Mouse (Mus musculus) hindbrain, embryonic 12.5 days (tissue): ENCODE measurements around the gene Kif13a. TPM values are rescaled to one million over a fixed set of nuclear protein-coding genes. Genes with fewer than 3 reads are reported as not detected.

Experiments
- ATAC-seq: fragments of 200-750 bp; cut with Nextera tagmentation; 2 replicates; pipeline ENCODE4 v1.8.0; 2017; ENCODE audit warnings: moderate TSS enrichment; ENCODE audit not compliant: low FRiP score
- H3K27ac ChIP-seq: fragments of 300-500 bp; sonication (generic); 2 replicates; pipeline ENCODE4 v1.5.1; 2016; ENCODE audit warnings: mild to moderate bottlenecking
- H3K27me3 ChIP-seq: fragments of 300-500 bp; sonication (generic); 2 replicates; pipeline ENCODE4 v1.6.1; 2016; ENCODE audit warnings: mild to moderate bottlenecking
- H3K36me3 ChIP-seq: fragments of 300-500 bp; sonication (generic); 2 replicates; pipeline ENCODE4 v1.6.1; 2016; ENCODE audit warnings: mild to moderate bottlenecking
- H3K4me1 ChIP-seq: fragments of 300-500 bp; sonication (generic); 2 replicates; pipeline ENCODE4 v1.6.1; 2016
- H3K4me2 ChIP-seq: fragments of 300-500 bp; sonication (generic); replicated peaks from 2 replicates; pipeline ENCODE4 v1.6.1; 2016; ENCODE audit warnings: mild to moderate bottlenecking
- H3K4me3 ChIP-seq: fragments of 300-500 bp; sonication (generic); 2 replicates; pipeline ENCODE4 v1.5.1; 2016; ENCODE audit warnings: mild to moderate bottlenecking
- H3K9ac ChIP-seq: fragments of 300-500 bp; sonication (generic); 2 replicates; pipeline ENCODE4 v1.6.1; 2016; ENCODE audit warnings: mild to moderate bottlenecking, moderate library complexity
- H3K9me3 ChIP-seq: fragments of 300-500 bp; sonication (generic); replicated peaks from 2 replicates; pipeline ENCODE4 v1.6.1; 2016; ENCODE audit warnings: mild to moderate bottlenecking
- WGBS: fragments of 180-500 bp; shearing (Covaris S2); methylation state at CpG from one replicate; pipeline ENCODE4 v1.1.7; 2016; 5-methylcytosine and 5-hydroxymethylcytosine counted together
- polyA plus RNA-seq: library from polyadenylated mRNA; unstranded; fragments of >200 nt; fragmentation: Nextera tagmentation; extraction: Ambion mirVana; gene quantifications from 2 replicates; pipeline ENCODE4 v1.2.1, GENCODE M21; 2016

The Kif13a gene
- polyA plus RNA-seq, result 22.3 and 23.9 TPM in 2 replicates

DNA sequence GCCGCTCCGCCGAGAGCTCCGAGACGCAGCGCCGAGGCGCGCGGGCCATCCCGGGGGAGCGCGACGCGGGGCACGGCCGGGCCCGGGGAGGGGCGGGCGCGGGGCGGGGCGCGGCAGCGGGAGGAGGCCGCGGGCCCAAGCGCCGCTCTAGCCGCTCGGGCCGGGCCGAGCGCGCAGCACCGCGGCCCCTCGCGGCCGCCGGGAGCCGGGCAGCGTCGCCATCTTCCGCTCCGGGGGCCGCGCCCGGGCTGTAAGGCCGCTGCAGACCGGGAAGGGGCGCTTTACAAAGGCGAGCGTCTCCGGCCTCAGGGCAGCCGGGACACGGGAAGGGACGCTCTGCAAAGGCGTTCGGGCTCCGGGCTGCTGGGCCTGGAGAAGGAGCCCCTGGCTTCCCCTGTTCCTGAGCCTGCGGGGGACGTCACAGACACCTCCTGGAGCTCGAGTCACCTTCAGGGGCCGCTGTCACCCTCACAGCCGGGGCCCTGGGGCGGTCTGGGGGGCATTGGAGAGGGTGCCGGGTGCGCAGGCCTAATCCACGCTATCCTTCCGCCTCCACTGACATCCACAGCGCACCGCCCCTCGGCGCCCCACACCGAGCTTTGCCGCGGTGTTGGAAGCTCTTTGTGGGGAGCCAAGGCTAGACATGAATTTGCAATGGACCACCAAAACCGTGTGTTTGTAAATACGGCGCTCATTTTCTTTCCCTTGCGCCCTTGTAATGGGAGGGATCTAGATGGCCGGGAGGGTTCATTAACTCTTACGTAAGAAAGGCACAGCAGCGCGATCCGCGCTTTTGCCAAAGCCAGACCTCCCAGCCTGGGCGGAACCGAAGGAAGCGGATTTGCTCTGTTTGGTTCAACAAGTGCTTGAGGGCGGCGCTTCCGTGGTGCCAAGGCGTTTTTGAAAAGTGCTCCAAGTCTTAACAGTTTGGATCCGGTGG lies at the start of gene Kif13a:
Gene Kif13a, minus strand, starts transcription at position 149 of the 940 bp plus-strand sequence.
- Histone ChIP-seq H3K9ac (peak within 1 kb of the TSS; percentile 86), H3K4me3 (peak within 1 kb of the TSS; percentile 82), H3K27ac (peak within 1 kb of the TSS; percentile 98), H3K36me3 (peaks cover 9% of the 10 kb centered on the region; the same call in 1 of the 2 replicates), H3K9me3 (no peaks in the 10 kb centered on the region), H3K4me2 (peak within 1 kb of the TSS; percentile 68), H3K4me1 (peaks cover 26% of the 10 kb centered on the region), H3K27me3 (no peaks in the 10 kb centered on the region)
- WGBS, result under 1% methylated on average over 86 of the region's 96 CpGs
- ATAC-seq, result peak; percentile 82

DNA sequence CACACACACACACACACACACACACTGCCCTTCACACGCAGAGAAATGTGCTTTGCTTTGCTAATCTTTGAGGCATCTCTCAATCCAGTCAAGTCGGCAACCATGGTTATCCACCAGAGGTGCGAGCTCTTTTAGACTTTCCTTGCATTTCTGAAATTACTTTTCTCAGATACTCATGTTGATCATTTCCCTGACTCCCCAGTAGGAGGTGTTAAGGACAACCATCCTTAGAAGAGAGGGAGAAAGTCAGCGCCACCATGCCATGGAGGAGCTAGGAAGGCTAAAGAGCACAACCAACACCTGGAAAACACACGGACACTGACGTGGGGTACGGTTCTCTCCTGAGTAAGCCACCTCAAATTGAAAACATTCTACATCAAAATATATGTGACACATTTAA lies 46.9 kb upstream of the Kif13a start:
- Histone ChIP-seq H3K4me2 (no peak overlapping the region), H3K4me3 (no peak overlapping the region), H3K9me3 (no peaks in the 10 kb centered on the region), H3K27ac (peak overlapping the region; percentile 81; the same call in 1 of the 2 replicates), H3K9ac (no peak overlapping the region), H3K27me3 (no peaks in the 10 kb centered on the region), H3K36me3 (no peaks in the 10 kb centered on the region), H3K4me1 (peaks cover 9% of the 10 kb centered on the region)
- 95% methylated on average over 7 of the region's 7 CpGs for WGBS
- no peak for ATAC-seq

DNA sequence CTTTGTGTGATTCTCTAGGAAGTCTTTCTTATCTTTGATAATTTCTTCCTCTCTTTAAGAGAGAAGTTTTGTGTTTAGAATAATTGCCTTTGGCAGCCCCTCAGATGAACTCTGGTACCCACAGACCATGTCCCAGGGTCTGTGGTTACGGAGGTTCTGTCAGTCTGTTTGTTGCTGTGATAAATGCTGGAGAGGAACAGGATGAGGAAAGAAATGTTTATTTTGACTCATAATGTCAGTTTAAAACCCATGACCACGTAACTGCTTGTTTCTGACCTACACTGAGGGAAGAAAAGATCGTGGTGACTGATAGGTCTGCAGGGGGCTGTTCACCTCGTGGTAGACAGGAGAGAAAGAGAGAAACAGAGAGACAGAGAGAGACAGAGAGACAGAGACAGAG lies 46.3 kb upstream of the Kif13a start:
- Histone ChIP-seq H3K4me1 (peaks cover 9% of the 10 kb centered on the region), H3K4me2 (0 out of 2 replicates have a peak overlapping the region, but pooled peaks have one; percentile 47), H3K27ac (peak overlapping the region; percentile 81)

DNA sequence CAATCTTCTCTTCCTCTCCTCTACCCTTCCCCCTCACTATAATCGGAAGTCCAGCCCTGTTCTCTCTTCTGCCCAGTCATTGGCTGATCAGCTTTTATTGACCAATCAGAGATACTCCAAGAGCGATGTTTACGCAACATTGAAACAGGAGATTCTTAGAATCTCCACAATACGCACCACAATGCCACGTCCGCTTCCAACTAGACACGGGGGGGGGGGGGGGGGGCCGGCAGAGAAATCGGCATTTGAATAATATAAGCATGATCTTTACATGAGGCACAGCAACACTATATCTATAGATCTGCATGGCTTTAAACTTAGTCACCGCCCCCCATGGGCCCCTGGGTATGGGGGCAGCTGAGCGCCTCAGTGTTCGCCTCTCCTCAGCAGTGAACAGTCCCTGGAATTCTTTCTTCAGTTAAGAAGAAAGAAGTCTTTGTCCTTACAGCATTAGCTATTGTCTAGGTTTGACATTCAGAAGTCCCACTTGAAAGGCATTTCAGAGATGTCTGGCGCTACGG lies 45.4 kb upstream of the Kif13a start:
- H3K4me2 ChIP-seq, result peak overlapping the region; percentile 47
- no peaks in the 10 kb centered on the region for H3K9me3 ChIP-seq
- H3K4me3 ChIP-seq, result peak overlapping the region; percentile 35
- no peaks in the 10 kb centered on the region for H3K36me3 ChIP-seq
- peak; percentile 97 for ATAC-seq
- H3K9ac ChIP-seq, result peak overlapping the region; percentile 5; the same call in 1 of the 2 replicates
- H3K4me1 ChIP-seq, result peaks cover 9% of the 10 kb centered on the region
- 19% methylated on average over 14 of the region's 14 CpGs for WGBS
- H3K27me3 ChIP-seq, result no peaks in the 10 kb centered on the region
- H3K27ac ChIP-seq, result peak overlapping the region; percentile 81

More for the DNA sequence above, 46.3 kb upstream of the Kif13a start:
- Histone ChIP-seq H3K4me3 (no peak overlapping the region), H3K27me3 (no peaks in the 10 kb centered on the region), H3K9me3 (no peaks in the 10 kb centered on the region), H3K36me3 (no peaks in the 10 kb centered on the region), H3K9ac (no peak overlapping the region)
- whole genome bisulfite sequencing, result 29% methylated on average over 4 of the region's 4 CpGs
- ATAC-seq, result no peak

- no peak overlapping the region for H3K9ac ChIP-seq
- ATAC-seq, result no peak
Observed at GRCm38 (mm10) chr13:46970286-46970945, 40.7 kb upstream of the Kif13a start.

DNA sequence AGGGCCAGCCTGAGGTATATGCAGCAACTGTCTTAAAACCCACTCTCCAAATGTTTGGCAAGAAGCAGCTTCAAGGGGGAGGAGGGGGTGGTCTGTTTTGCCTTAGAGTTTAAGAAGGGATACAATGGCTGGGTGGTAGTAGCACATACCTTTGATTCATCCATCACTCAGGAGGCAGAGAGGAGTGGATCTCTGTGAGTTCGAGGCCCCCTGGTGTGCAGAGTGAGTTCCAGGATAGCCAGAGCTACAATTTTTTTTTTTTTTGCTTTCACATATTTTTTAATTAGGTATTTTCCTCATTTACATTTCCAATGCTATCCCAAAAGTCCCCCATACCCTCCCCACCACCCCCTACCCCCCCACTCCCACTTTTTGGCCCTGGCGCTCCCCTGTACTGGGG lies 39.0 kb upstream of the Kif13a start:
- H3K4me1 ChIP-seq, result peaks cover 5% of the 10 kb centered on the region; the same call in 1 of the 2 replicates
- H3K9me3 ChIP-seq, result no peaks in the 10 kb centered on the region
- no peak overlapping the region for H3K27ac ChIP-seq
- no peaks in the 10 kb centered on the region for H3K27me3 ChIP-seq
- no peak overlapping the region for H3K4me2 ChIP-seq
- 90% methylated on average over 2 of the region's 2 CpGs for WGBS
- H3K36me3 ChIP-seq, result no peaks in the 10 kb centered on the region
- no peak overlapping the region for H3K9ac ChIP-seq
- no peak for ATAC-seq
- no peak overlapping the region for H3K4me3 ChIP-seq

More at GRCm38 (mm10) chr13:46970286-46970945, 40.7 kb upstream of the Kif13a start:
- H3K4me1 ChIP-seq, result peaks cover 7% of the 10 kb centered on the region; the same call in 1 of the 2 replicates
- H3K27ac ChIP-seq, result no peak overlapping the region
- 82% methylated on average over 10 of the region's 10 CpGs for WGBS
- no peak overlapping the region for H3K4me2 ChIP-seq
- H3K36me3 ChIP-seq, result no peaks in the 10 kb centered on the region
- no peak overlapping the region for H3K4me3 ChIP-seq
- no peaks in the 10 kb centered on the region for H3K27me3 ChIP-seq
- H3K9me3 ChIP-seq, result no peaks in the 10 kb centered on the region

- H3K27ac ChIP-seq, result no peak overlapping the region
- no peak overlapping the region for H3K9ac ChIP-seq
- H3K9me3 ChIP-seq, result no peaks in the 10 kb centered on the region
- H3K4me1 ChIP-seq, result peaks cover 5% of the 10 kb centered on the region; the same call in 1 of the 2 replicates
- no peaks in the 10 kb centered on the region for H3K36me3 ChIP-seq
- no peak overlapping the region for H3K4me2 ChIP-seq
- H3K27me3 ChIP-seq, result no peaks in the 10 kb centered on the region
- 69% methylated on average over 4 of the region's 4 CpGs for WGBS
- no peak for ATAC-seq
- H3K4me3 ChIP-seq, result no peak overlapping the region
Observed at GRCm38 (mm10) chr13:46967308-46967707, 37.6 kb upstream of the Kif13a start.

DNA sequence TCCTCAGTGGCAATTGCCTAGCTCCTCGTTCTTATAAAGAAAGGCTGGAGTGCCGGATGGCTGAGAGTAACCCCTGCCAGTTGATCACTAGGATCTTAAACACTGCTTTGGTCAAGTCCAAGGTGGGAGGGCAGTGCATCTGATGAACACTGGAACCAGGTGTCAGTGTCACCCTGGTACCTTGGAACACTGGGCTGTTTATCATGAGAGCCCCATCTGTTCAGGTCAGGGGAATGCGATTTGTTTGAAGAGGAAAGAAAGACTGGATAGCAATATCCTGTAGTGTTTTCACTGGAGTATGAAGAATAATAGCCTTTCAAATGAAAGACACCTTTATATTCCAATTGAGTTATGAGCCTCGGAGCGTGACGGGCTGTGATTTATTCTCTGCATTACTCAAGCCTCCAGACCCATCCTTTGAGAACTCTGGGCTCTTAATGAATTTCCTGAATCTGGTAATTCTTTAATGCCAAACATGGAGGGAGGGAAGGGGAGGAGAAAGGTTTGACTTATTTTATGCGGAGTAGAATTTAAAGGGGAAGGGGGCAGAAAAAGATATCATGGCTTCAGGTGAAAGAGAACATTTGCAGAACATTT lies 31.3 kb upstream of the Kif13a start:
- Histone ChIP-seq H3K4me1 (peaks cover 7% of the 10 kb centered on the region), H3K9me3 (no peaks in the 10 kb centered on the region), H3K27ac (peak overlapping the region; percentile 64), H3K27me3 (no peaks in the 10 kb centered on the region), H3K4me2 (no peak overlapping the region), H3K4me3 (no peak overlapping the region), H3K9ac (no peak overlapping the region), H3K36me3 (no peaks in the 10 kb centered on the region)
- WGBS, result 56% methylated on average over 7 of the region's 7 CpGs
- ATAC-seq, result 0 out of 2 replicates have a peak, but pooled peaks have one; percentile 43

DNA sequence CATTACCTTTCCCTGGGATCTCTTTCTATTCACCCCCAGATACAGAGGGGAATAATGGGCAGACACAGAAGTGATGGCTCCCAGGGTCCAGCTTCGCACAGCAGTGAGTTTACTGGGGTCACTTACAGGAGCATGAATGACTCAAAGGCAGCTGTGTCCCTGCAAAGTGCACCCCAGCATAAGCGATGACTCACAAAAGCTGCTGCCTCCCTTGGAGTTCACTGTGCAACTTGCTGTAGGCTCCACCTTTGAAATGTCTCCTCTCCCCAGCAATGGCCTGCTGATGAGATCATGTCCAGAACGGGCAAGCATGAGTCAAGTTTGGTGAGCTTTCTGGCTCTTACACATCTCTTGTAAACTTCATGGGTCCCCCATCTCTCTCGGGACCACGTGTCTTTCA lies 29.5 kb upstream of the Kif13a start:
- Histone ChIP-seq H3K27ac (no peak overlapping the region), H3K9me3 (no peaks in the 10 kb centered on the region), H3K4me3 (no peak overlapping the region), H3K4me1 (peaks cover 4% of the 10 kb centered on the region; the same call in 1 of the 2 replicates), H3K36me3 (no peaks in the 10 kb centered on the region), H3K9ac (no peak overlapping the region), H3K27me3 (no peaks in the 10 kb centered on the region), H3K4me2 (no peak overlapping the region)
- no peak for ATAC-seq
- WGBS, result 94% methylated on average over 5 of the region's 5 CpGs

- no peak overlapping the region for H3K4me3 ChIP-seq
- no peaks in the 10 kb centered on the region for H3K9me3 ChIP-seq
- H3K27me3 ChIP-seq, result no peaks in the 10 kb centered on the region
- H3K9ac ChIP-seq, result no peak overlapping the region
- H3K4me2 ChIP-seq, result no peak overlapping the region
- no peaks in the 10 kb centered on the region for H3K36me3 ChIP-seq
- ATAC-seq, result no peak
- H3K27ac ChIP-seq, result no peak overlapping the region
- 77% methylated on average over 15 of the region's 15 CpGs for WGBS
- H3K4me1 ChIP-seq, result no peaks in the 10 kb centered on the region
Observed at GRCm38 (mm10) chr13:46951212-46951611, 21.5 kb upstream of the Kif13a start.

DNA sequence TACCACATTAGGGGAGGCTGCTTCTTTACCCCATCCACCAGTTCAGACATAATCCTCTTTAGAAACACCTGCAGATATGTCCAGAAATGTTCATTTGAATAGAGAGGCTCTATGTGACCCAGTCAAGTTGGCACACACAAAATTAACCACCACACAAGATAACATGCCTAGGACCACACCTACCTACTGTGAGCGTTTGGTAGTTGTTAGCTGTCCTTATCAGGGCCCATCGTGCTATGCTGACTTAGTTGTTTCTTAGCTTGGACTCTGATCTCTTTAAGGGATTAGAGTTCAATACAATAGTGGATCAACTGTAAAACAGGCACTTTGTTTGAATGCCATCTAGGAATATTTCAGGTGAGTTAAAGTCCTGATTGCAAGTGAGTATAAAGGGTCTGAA lies 20.1 kb upstream of the Kif13a start:
- Histone ChIP-seq H3K4me2 (no peak overlapping the region), H3K27me3 (no peaks in the 10 kb centered on the region), H3K36me3 (no peaks in the 10 kb centered on the region), H3K9me3 (no peaks in the 10 kb centered on the region), H3K4me1 (peaks cover 2% of the 10 kb centered on the region), H3K4me3 (no peak overlapping the region), H3K9ac (no peak overlapping the region), H3K27ac (no peak overlapping the region)
- 89% methylated on average over 2 of the region's 2 CpGs for WGBS
- no peak for ATAC-seq

- no peak overlapping the region for H3K4me3 ChIP-seq
- no peaks in the 10 kb centered on the region for H3K27me3 ChIP-seq
- H3K4me2 ChIP-seq, result no peak overlapping the region
- no peak overlapping the region for H3K27ac ChIP-seq
- no peaks in the 10 kb centered on the region for H3K36me3 ChIP-seq
- no peaks in the 10 kb centered on the region for H3K9me3 ChIP-seq
- WGBS, result 69% methylated on average over 3 of the region's 3 CpGs
- no peak overlapping the region for H3K9ac ChIP-seq
- no peak for ATAC-seq
- peaks cover 5% of the 10 kb centered on the region for H3K4me1 ChIP-seq
Observed at GRCm38 (mm10) chr13:46948027-46948426, 18.4 kb upstream of the Kif13a start.
